Mouse (Mus musculus) ES-Bruce4 (cell line): Measurements from ENCODE around the gene Slc5a1.

Experiments
- CTCF ChIP-seq: IDR thresholded peaks from one replicate; pipeline ENCODE4 v1.8.1; 2011; ENCODE audit warnings: low read depth, low read length
- EP300 ChIP-seq: IDR thresholded peaks from 2 replicates; pipeline ENCODE4 v1.6.1; 2011; ENCODE audit warnings: low read depth, low read length; ENCODE audit not compliant: insufficient read depth
- POLR2A ChIP-seq: IDR thresholded peaks from one replicate; pipeline ENCODE4 v1.8.1; 2011; ENCODE audit warnings: low read length; ENCODE audit not compliant: insufficient read depth

DNA sequence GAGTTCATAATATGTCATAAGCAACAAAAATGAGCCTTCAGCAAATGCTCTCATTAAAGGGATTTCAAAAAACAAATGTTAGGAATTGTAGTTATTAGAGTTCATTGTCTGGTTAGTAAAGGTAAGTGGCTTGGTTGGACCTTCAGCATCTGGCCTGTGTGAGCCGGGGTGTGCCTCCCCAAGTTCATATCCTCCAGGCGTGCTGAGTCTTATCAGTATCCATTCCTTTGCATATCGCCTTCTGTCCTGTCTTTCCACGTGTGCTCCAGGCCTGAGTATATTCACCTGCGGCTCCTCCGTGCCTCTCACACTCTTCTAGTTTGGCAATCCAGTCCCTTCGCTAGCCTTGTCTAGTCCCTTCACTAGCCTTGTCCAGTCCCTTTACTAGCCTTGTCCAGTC, 102.3 kb downstream of the Slc5a1 start:
- no peak for TF ChIP-seq CTCF
- no peak for TF ChIP-seq EP300
- TF ChIP-seq POLR2A = no peak
